Mouse (Mus musculus) kidney, postnatal 25 days (tissue): Measurements from ENCODE around the gene Pak3.

Experiments
- DNase-seq, 2 experiments: peaks; one replicate each; pipeline ENCODE4 v3.0.0; 2021; ENCODE audit warnings: mixed read lengths in 2 of 2

Pak3 gene

GRCm38 (mm10) chrX:143518168-143518901 is at the start of gene Pak3:
TSS of gene Pak3 (plus strand) at chrX:143518591.
- DNase-seq: no peak

GRCm38 (mm10) chrX:143482866-143483265 is 35.5 kb upstream of the Pak3 start:
- DNase-seq: peak; percentile 97 to 100

- no peak for DNase-seq
These were observed 17.2 kb upstream of the Pak3 start for GRCm38 (mm10) chrX:143501053-143501695.

GRCm38 (mm10) chrX:143501776-143502365 is 16.5 kb upstream of the Pak3 start:
- no peak for DNase-seq

GRCm38 (mm10) chrX:143518917-143519316 is 526 bp downstream of the Pak3 start:
- no peak for DNase-seq

GRCm38 (mm10) chrX:143519454-143519853 is 1.1 kb downstream of the Pak3 start:
- peak in 1 of 2 experiments; percentile 32 for DNase-seq

- no peak for DNase-seq
These were observed 1.8 kb downstream of the Pak3 start for GRCm38 (mm10) chrX:143520195-143520594.

- no peak for DNase-seq
These were observed 13.9 kb downstream of the Pak3 start for GRCm38 (mm10) chrX:143532331-143532730.

- DNase-seq: no peak
These were observed 15.2 kb downstream of the Pak3 start for GRCm38 (mm10) chrX:143533574-143533973.

GRCm38 (mm10) chrX:143542756-143543155 is 24.4 kb downstream of the Pak3 start:
- DNase-seq: no peak

- no peak for DNase-seq
These were observed 24.9 kb downstream of the Pak3 start for GRCm38 (mm10) chrX:143543186-143543793.

GRCm38 (mm10) chrX:143573691-143574090 is 55.3 kb downstream of the Pak3 start:
- no peak for DNase-seq

GRCm38 (mm10) chrX:143579925-143580324 is 61.5 kb downstream of the Pak3 start:
- DNase-seq: no peak

- no peak for DNase-seq
These were observed 62.1 kb downstream of the Pak3 start for GRCm38 (mm10) chrX:143580458-143580959.

GRCm38 (mm10) chrX:143606877-143607449 is 88.6 kb downstream of the Pak3 start:
- DNase-seq: no peak

- DNase-seq: no peak
These were observed 100.3 kb downstream of the Pak3 start for GRCm38 (mm10) chrX:143618734-143619133.

- no peak for DNase-seq
These were observed 109.4 kb downstream of the Pak3 start for GRCm38 (mm10) chrX:143627767-143628166.

GRCm38 (mm10) chrX:143643936-143644335 is 125.5 kb downstream of the Pak3 start:
- DNase-seq: peak in 1 of 2 experiments; percentile 0

- no peak for DNase-seq
These were observed 126.4 kb downstream of the Pak3 start for GRCm38 (mm10) chrX:143644807-143645206.

GRCm38 (mm10) chrX:143654308-143655176 is 136.2 kb downstream of the Pak3 start:
- no peak for DNase-seq

GRCm38 (mm10) chrX:143655177-143655492 is 136.7 kb downstream of the Pak3 start:
- DNase-seq: no peak
